Mouse (Mus musculus) right cerebral cortex, postnatal 10 days (tissue): Measurements from ENCODE around the gene Atf5.

Experiments used
- DNase-seq, 2 experiments: peaks; one replicate each; pipeline ENCODE4 v3.0.0; 2021; ENCODE audit warnings: low spot score in 2 of 2

Atf5 gene

GRCm38 (mm10) chr7:44820525-44820924 is 4.1 kb upstream of the Atf5 start:
- no peak for DNase-seq

GRCm38 (mm10) chr7:44819863-44820262 is 3.4 kb upstream of the Atf5 start:
- peak in 1 of 2 experiments; percentile 23 for DNase-seq

GRCm38 (mm10) chr7:44819391-44819790 is 2.9 kb upstream of the Atf5 start:
- peak in 1 of 2 experiments; percentile 11 for DNase-seq

- peak; percentile 44 to 58 for DNase-seq
Measured at GRCm38 (mm10) chr7:44818751-44819235, 2.3 kb upstream of the Atf5 start.

DNA sequence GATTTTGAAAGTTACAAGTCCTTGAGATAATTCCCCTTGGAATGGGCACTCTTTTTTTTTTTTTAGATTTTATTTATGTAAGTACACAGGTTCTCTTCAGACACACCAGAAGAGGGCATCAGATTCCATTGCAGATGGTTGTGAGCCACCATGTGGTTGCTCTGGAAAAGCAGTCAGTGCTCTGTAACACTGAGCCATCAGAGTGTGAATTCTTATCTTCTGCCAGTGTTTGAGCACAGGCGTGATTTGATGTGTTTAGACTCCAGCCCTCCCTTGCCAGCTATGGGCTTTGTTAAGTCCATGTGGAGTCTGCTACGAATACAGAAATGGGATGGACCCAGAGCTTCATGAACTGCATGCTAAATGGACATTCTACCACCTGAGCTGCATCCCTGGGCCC is 1.7 kb upstream of the Atf5 start:
- peak in 1 of 2 experiments; percentile 42 for DNase-seq

GRCm38 (mm10) chr7:44817441-44817840 is 983 bp upstream of the Atf5 start:
- DNase-seq, result no peak

GRCm38 (mm10) chr7:44815721-44816469 is 563 bp downstream of the Atf5 start, which contains the start of the genes Nup62 and Il4i1:
Gene Nup62, plus strand, starts transcription at chr7:44816088.
Gene Il4i1, plus strand, starts transcription at chr7:44816387.
- peak; percentile 99 to 100 for DNase-seq

GRCm38 (mm10) chr7:44814952-44815553 is 1.4 kb downstream of the Atf5 start:
- peak; percentile 44 to 51 for DNase-seq

- peak in 1 of 2 experiments; percentile 22 for DNase-seq
Measured at GRCm38 (mm10) chr7:44814423-44814822, 2.0 kb downstream of the Atf5 start.

DNA sequence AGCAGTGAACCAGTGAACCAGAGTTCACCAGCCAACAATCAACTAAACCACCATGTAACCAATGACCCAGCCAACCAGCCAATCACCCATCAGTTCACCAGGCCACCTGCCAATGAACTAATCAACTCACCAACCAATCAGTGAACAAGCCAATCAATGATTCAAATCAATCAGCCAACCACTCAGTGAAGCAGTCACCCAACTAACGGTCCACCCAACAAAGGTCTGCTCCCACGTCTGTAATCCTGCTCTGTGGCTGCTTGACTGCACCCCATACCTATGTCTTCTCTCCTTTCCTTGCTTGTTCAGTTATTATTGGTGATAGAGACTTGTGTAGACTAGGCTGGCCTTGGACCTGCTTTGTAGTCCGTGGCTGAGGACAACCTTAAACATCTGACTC is 2.5 kb downstream of the Atf5 start:
- DNase-seq, result peak in 1 of 2 experiments; percentile 26

GRCm38 (mm10) chr7:44812651-44813325 is 3.7 kb downstream of the Atf5 start:
- peak in 1 of 2 experiments; percentile 25 for DNase-seq

GRCm38 (mm10) chr7:44810819-44811557 is 5.5 kb downstream of the Atf5 start:
- DNase-seq, result peak in 1 of 2 experiments; percentile 17

- peak; percentile 7 to 13 for DNase-seq
Measured at GRCm38 (mm10) chr7:44810365-44810764, 6.1 kb downstream of the Atf5 start.

DNA sequence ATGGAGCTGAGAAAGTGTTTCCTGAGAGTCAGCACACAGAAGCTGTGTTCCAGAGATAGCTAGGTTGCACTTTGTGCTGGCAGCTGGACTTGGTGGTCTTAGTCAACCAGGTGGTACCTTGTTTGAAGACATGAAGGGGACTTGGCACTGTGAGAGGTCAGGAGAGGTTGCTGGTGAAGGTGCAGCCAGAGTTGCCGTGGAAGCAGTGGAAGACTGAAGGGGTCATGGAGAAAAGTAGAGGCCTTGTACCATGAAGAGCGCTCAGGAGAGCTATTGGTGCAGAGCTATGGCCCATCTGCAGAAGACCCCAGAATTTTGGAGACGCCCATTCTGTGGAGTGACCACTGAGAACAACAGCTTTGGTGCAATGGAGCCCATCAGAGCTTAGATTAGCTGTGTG is 7.0 kb downstream of the Atf5 start:
- DNase-seq, result peak in 1 of 2 experiments; percentile 8

DNA sequence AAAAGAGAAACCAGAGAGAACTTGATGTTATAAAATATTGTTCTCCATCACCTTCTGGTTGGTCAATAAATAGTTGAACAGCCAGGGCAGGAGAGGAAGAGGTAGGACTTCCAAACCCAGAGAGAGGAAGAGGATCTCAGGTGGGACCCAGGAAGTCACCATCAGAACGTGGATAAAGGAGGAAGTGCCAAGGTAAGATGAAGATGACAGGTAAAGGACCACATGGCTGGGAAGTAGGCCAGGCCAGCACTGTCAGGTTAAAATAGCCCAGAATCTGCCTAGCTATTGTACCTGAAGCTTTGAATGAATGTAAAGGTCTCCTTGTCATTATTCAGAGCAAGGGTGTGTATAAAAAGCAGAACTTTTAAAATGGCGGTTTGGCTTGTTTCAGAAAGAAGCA is 7.5 kb downstream of the Atf5 start:
- peak in 1 of 2 experiments; percentile 11 for DNase-seq

DNA sequence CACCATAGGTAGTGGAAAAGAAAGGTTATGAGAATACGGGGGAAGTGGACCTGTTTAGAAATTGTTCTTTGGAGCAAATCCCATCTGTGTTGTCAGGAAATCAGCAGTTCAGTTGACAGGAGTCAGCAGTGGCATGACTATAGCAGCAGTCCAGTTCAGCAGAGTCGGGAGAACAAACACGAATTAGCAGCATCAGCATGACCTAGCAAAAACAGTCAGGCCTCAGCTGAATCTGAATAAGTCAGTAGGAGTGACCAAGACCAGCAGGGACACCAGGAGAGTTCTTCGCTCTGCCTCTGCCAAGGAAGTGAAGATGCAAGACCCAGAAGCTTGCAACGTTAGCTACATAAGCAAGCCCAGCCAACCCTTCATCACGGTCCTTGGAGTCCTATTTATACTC is 23.7 kb downstream of the Atf5 start:
- DNase-seq, result no peak

DNA sequence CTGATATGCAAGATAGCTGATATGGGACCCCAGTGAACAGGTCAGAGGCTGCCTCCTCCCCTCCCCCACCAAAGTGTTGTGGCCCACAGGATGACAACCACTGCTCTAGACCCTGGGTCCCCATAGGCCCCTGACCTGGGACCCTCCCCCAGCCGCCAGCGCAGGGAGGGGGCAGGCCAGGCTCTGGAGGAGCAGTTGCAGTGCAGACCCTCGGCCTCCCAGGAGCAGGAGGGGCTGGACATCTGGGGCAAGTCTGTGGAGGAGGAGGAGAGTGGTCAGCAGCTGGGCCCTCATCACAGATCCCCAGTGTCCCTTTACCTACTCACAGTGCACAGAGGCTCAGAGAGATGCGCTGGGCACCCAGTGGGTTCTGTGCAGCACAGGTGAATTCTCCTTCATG is 26.4 kb downstream of the Atf5 start:
- DNase-seq, result peak in 1 of 2 experiments; percentile 12

DNA sequence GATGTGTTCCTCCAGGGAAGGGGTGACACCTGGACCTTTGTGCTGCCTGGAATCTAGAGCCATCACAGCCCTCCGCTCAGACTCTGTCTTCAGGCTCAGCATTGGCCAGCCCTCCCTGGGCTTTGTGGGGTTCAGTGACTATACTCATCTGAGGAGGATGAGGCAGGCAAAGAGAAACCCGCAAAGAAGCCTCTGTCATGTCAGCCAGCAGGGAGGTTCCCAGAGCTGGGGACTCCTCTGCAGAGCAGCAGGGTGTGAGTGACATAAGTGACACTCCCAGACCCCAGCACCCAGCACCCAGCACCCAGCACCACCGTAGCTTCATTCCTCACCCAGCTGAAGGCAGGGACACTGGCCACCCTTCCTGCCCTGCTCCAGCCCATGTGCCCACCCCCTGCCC is 26.9 kb downstream of the Atf5 start:
- peak in 1 of 2 experiments; percentile 6 for DNase-seq

DNA sequence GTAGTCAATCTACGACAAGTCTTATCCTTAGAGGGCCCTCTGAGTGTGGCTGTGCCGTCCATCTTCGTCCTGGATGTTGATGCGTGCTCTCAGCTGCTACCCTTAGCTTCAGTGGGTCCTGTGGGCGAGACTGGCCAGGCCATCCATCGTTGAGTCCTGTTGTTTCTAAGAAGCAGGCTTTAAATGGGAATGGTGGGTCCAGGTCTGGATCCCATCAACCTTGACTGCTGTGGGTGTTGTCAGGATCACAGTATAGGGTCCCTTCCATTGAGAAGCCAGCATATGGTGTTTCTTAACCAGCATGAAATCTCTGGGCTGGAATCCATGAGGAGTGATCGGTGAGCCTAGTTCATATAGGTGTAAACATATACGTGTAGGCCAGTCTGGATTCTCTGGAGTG is 36.4 kb downstream of the Atf5 start:
- DNase-seq, result no peak

DNA sequence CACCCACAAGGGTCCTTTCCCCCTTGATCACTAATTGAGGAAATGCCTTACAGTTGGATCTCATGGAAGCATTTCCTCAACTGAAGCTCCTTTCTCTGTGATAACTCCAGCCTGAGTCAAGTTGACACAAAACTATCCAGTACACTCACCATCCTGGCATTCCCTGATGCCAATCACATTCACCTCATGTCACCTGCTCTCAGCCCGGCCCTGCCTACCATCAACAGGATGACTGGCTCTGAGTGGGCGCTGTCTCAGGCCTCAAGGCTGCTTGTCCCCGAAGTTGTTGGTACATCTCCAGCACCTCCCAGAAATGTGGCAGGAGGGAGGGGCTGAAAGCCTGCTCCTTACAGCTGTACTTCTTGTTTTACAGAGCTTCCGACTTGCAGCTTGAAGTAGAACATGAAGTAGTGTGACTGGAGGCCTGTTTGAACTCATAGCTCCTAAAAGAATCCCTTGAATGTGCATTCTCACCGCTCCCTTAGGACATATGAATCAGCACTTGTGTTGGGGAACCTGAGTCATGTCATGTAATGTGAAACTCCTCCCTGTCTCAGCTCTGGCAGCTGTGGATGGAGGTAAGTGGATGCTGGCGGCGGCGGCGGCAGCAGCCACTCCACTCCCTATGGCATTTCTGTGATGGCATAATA is 39.5 kb downstream of the Atf5 start:
- DNase-seq, result no peak

GRCm38 (mm10) chr7:44772591-44773204 is 43.8 kb downstream of the Atf5 start:
- no peak for DNase-seq
